Mouse (Mus musculus): ENCODE results near the gene Slc35b4.

DNA sequence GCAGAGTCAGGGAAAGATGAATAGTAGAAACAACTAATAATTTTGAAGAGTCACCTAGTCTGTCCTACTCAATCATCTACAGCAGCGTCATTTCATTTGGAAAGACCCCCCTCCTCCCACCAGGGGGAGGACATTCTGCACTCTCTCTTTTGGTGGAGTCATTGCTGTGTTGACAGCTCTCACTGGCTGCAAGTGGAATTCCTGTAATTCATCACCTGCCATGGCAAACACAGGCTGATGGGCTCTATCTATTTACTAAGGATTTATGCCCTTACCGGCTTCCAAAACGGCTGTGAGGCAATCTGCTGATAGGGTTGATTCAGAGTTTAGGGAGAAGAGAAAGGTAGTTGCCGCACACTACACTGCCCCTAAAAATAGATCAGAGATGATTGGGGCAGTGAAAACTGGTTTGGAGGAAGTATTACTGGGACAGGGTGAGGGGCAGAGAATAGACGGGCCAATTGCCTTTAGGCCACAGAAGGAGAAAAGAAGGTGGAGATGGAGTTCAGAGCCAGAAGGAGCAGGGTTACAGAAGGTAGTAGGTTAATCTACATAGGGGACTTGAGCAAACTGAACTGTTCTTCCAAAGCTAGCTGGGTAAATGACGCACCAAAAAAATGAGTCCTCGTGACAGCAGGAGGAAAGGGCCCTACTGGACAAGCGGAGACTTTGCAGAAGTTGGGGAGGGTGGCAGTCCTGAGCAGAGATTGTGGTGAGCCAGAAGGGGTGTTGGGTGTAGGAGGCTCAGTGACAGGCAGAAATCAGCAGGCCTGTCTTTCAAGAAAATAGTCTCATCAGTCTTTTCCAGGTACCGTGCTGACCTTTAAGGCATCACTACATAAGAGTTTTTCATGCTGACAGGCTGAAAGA is 39.8 kb upstream of the Slc35b4 start:
- TF ChIP-seq CTCF (IDR thresholded peaks at IDR 0.05; ENCODE audit: low read depth), result no peak
- no peak for TF ChIP-seq EP300 (IDR thresholded peaks at IDR 0.05; ENCODE audit: low read depth)

Data from liver, embryonic 14.5 days (tissue).